Mouse (Mus musculus) liver, embryonic 14.5 days (tissue): Measurements from ENCODE around the gene Nprl2.

ENCODE experiments used
- CTCF ChIP-seq: IDR thresholded peaks from 2 replicates; pipeline ENCODE4 v1.5.1; 2016; ENCODE audit warnings: antibody characterized with exemption, low read depth, control low read depth
- EP300 ChIP-seq: IDR thresholded peaks from 2 replicates; pipeline ENCODE4 v1.6.1; 2016; ENCODE audit warnings: antibody characterized with exemption, low read depth

DNA sequence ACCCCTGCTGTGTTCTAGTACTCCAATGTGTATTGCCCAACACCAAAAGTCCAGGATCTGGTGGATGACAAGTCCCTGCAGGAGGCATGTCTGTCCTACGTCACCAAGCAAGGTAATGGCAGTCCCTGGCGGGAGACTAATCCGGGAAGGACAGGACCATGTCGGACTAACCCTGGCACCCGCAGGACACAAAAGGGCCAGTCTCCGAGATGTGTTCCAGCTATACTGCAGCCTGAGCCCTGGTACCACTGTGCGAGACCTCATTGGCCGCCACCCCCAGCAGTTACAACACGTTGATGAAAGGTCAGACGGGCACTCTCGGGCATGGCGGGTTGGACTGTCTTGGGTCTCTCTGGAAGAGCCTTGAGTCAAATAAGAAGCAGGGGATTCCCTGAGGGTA is 2.7 kb downstream of the Nprl2 start:
- no peak for TF ChIP-seq CTCF
- no peak for TF ChIP-seq EP300
